Mouse (Mus musculus): ENCODE results near the gene Sertad2. TPM values are rescaled to one million over a fixed set of nuclear protein-coding genes. Genes with fewer than 3 reads are reported as not detected.

The Sertad2 gene
- polyA plus RNA-seq, 1 experiment from 2014 or later, result 29.1 TPM

DNA sequence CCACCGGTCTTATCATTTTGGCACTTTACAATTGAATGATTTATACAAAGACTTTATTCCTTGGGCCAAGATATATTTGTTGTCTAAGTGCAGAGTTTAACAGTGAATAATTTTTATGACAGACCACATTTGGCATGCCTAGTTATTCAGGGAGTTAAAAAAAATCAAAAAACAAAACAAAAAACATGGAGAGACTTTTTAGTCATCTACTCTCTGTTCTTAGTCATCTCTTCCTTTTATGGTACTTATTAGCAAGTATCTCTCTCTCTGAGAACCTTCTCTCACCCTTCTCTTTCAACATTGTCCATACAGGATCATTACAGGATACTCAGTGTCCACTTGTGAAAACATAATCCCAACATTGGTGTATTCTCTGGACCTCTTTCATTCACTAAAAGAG, 42.2 kb downstream of the Sertad2 start:
- Histone ChIP-seq H3K36me3 (ENCODE audit: control insufficient read depth, insufficient read depth, low read length) (no peaks in the 10 kb centered on the region), H3K9me3 (ENCODE audit: control insufficient read depth, low read length) (no peaks in the 10 kb centered on the region), H3K4me2 (ENCODE audit: low read length) (no peak overlapping the region), H3K9ac (ENCODE audit: low read depth, low read length) (no peak overlapping the region), H3K27me3 (replicated peaks; ENCODE audit: control insufficient read depth, insufficient read depth, low read length) (no peaks in the 10 kb centered on the region), H3K4me3 (ENCODE audit: low read length) (no peak overlapping the region), H3K27ac (ENCODE audit: low read depth, low read length) (no peak overlapping the region), H3K4me1 (ENCODE audit: control insufficient read depth, insufficient read depth, low read depth, low read length) (no peaks in the 10 kb centered on the region; the same call in 1 of the 2 replicates)
- 75% methylated on average over 1 of the region's 1 CpGs for WGBS
- no peak for ATAC-seq

- Histone ChIP-seq H3K27me3 (replicated peaks; ENCODE audit: control insufficient read depth, insufficient read depth, low read length) (no peaks in the 10 kb centered on the region), H3K9ac (ENCODE audit: low read depth, low read length) (no peak overlapping the region), H3K36me3 (ENCODE audit: control insufficient read depth, insufficient read depth, low read length) (no peaks in the 10 kb centered on the region), H3K4me2 (ENCODE audit: low read length) (no peak overlapping the region), H3K27ac (ENCODE audit: low read depth, low read length) (no peak overlapping the region), H3K9me3 (ENCODE audit: control insufficient read depth, low read length) (no peaks in the 10 kb centered on the region), H3K4me3 (ENCODE audit: low read length) (no peak overlapping the region), H3K4me1 (ENCODE audit: control insufficient read depth, insufficient read depth, low read depth, low read length) (no peaks in the 10 kb centered on the region; the same call in 1 of the 2 replicates)
- ATAC-seq, result no peak
Observed at GRCm38 (mm10) chr11:20586180-20586579, 43.1 kb downstream of the Sertad2 start.

GRCm38 (mm10) chr11:20589393-20589792, 46.3 kb downstream of the Sertad2 start:
- Histone ChIP-seq H3K27me3 (replicated peaks; ENCODE audit: control insufficient read depth, insufficient read depth, low read length) (no peaks in the 10 kb centered on the region), H3K4me3 (ENCODE audit: low read length) (no peak overlapping the region), H3K36me3 (ENCODE audit: control insufficient read depth, insufficient read depth, low read length) (no peaks in the 10 kb centered on the region), H3K4me1 (ENCODE audit: control insufficient read depth, insufficient read depth, low read depth, low read length) (no peaks in the 10 kb centered on the region; the same call in 1 of the 2 replicates), H3K27ac (ENCODE audit: low read depth, low read length) (no peak overlapping the region), H3K9me3 (ENCODE audit: control insufficient read depth, low read length) (no peaks in the 10 kb centered on the region), H3K9ac (ENCODE audit: low read depth, low read length) (no peak overlapping the region), H3K4me2 (ENCODE audit: low read length) (no peak overlapping the region)
- ATAC-seq, result no peak
- WGBS, result 57% methylated on average over 2 of the region's 2 CpGs

DNA sequence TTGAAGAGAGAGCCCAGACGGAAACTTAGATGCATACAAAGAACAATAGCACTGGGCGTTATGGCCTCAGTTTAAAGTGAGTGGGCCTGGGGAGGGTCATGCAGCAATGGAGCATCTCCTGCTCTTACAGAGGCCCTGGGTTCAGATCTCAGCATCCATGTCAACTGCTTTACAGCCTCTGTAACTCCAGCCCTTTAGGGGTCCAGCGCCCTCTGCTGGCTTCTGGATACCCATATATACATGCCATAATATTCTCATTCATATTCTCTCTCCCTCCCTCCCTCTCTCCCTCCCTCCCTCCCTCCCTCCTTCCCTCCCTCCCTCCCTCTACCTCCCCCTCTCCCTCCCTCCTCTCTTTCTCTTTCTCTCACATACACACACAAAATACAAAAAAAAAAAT, 49.0 kb downstream of the Sertad2 start:
- H3K9ac ChIP-seq (ENCODE audit: low read depth, low read length), result no peak overlapping the region
- no peaks in the 10 kb centered on the region; the same call in 1 of the 2 replicates for H3K4me1 ChIP-seq (ENCODE audit: control insufficient read depth, insufficient read depth, low read depth, low read length)
- no peak overlapping the region for H3K4me3 ChIP-seq (ENCODE audit: low read length)
- H3K27ac ChIP-seq (ENCODE audit: low read depth, low read length), result no peak overlapping the region
- no peak overlapping the region for H3K4me2 ChIP-seq (ENCODE audit: low read length)
- 69% methylated on average over 3 of the region's 3 CpGs for WGBS
- H3K27me3 ChIP-seq (replicated peaks; ENCODE audit: control insufficient read depth, insufficient read depth, low read length), result no peaks in the 10 kb centered on the region
- no peaks in the 10 kb centered on the region for H3K36me3 ChIP-seq (ENCODE audit: control insufficient read depth, insufficient read depth, low read length)
- H3K9me3 ChIP-seq (ENCODE audit: control insufficient read depth, low read length), result no peaks in the 10 kb centered on the region
- ATAC-seq, result no peak

DNA sequence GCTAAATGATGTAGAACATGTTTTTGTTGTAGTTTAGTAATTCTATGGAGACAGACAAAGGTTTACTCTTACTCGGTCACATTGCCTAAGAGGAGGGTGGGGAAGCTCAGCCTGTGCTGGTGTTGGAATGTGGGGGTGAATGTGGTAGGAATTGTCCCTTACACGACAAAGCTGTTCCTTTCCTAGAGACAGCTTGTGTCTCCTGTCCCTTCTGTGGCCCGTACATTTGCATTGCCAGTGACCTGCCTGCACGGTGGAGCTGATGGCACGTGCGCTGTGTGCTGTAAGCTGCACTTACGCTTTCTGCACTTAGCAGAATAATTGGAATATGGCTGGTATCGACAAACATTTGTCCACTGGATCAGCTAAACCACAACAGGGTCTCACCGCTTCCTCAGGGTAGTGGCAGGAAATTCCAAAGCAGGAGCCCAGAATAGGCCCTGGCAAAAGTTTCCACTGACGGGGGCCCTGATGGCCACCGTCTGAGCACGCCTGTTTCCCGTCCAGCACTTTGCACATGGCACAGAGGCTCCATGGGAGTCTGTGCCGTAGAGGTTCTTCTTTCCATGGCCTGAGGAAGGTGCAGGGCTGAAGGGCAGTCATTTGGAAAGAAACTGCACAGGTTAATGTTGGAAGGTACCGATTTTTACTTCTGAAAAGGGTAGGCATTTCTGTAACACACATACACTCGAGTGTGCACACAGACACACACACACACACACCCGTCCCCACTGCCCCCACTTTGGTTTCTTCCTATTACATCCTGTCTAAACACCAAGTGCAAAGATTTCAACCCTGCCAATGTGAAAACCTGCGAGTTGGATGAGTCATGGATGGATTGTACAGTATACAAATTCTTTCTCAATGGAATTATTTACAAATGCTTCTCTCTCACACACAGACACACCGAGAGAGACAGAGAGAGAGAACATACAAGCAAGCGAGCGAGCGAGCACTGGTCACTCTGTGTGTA, 51.5 kb downstream of the Sertad2 start:
- no peak for ATAC-seq
- Histone ChIP-seq H3K9me3 (ENCODE audit: control insufficient read depth, low read length) (no peaks in the 10 kb centered on the region), H3K4me3 (ENCODE audit: low read length) (no peak overlapping the region), H3K4me1 (ENCODE audit: control insufficient read depth, insufficient read depth, low read depth, low read length) (no peaks in the 10 kb centered on the region), H3K27ac (ENCODE audit: low read depth, low read length) (no peak overlapping the region), H3K27me3 (replicated peaks; ENCODE audit: control insufficient read depth, insufficient read depth, low read length) (no peaks in the 10 kb centered on the region), H3K4me2 (ENCODE audit: low read length) (no peak overlapping the region), H3K9ac (ENCODE audit: low read depth, low read length) (no peak overlapping the region), H3K36me3 (ENCODE audit: control insufficient read depth, insufficient read depth, low read length) (no peaks in the 10 kb centered on the region)
- 75% methylated on average over 22 of the region's 22 CpGs for WGBS

DNA sequence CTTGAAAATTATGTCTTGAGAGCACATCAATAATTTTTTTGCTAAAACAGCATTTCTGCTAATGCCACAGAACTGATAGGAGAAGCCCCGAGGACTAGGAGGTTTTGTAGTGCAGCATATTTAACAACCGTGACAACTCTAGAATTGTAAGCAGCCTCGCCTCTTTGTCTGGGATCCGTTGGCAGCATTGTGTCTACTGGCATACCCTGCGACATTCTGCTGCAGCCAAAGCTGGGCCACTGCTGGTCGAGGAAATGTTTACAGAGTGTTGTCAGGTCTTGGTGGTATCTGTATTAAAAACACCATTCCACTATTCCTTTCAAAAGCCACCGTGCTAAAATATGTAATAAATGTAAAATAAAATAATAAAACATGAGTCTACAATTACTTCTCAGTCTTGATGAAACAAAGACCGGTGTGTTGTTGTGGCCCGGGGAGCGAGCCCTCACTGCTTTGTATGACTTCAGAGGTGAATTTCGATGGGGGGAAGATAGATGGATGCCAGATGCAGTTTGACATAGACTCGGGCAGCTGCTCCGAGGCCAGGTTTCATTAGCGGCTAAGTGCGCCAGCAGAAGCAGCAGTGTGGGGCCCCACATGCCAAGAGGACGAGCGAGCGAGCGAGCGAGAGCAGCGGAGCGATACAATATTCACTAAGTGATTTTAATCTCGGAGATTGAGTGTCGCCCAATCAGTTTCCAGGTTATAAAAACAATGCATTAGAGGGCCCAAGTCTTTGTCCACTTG, 60.2 kb downstream of the Sertad2 start:
- peak overlapping the region; percentile 75 for H3K27ac ChIP-seq (ENCODE audit: low read depth, low read length)
- H3K36me3 ChIP-seq (ENCODE audit: control insufficient read depth, insufficient read depth, low read length), result no peaks in the 10 kb centered on the region
- peak overlapping the region; percentile 50 for H3K4me2 ChIP-seq (ENCODE audit: low read length)
- 15% methylated on average over 24 of the region's 24 CpGs for WGBS
- H3K9ac ChIP-seq (ENCODE audit: low read depth, low read length), result peak overlapping the region; percentile 44; the same call in 1 of the 2 replicates
- H3K9me3 ChIP-seq (ENCODE audit: control insufficient read depth, low read length), result no peaks in the 10 kb centered on the region
- no peaks in the 10 kb centered on the region for H3K27me3 ChIP-seq (replicated peaks; ENCODE audit: control insufficient read depth, insufficient read depth, low read length)
- peak; percentile 90 for ATAC-seq
- H3K4me1 ChIP-seq (ENCODE audit: control insufficient read depth, insufficient read depth, low read depth, low read length), result peaks cover 2% of the 10 kb centered on the region; the same call in 1 of the 2 replicates
- H3K4me3 ChIP-seq (ENCODE audit: low read length), result peak overlapping the region; percentile 18

DNA sequence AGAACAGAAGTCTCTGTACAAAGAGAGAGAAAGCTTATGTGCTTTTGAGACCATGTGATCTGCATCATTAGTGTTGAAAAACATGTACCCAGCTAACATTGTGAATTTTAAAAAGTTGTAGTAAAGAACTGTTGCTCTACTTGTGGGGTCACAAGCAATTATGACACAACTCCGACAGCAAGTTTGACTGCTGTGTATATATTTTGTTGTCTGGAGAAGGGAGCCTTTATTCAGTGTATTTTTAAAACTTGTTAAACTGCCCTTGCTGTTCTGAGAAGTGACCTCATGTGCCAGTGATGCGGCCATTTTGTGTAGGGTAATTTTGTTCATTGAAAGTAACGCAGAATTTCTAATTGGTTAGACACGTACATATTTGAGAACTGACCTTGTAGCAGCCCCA, 61.1 kb downstream of the Sertad2 start:
- Histone ChIP-seq H3K36me3 (ENCODE audit: control insufficient read depth, insufficient read depth, low read length) (no peaks in the 10 kb centered on the region), H3K27ac (ENCODE audit: low read depth, low read length) (no peak overlapping the region), H3K9ac (ENCODE audit: low read depth, low read length) (no peak overlapping the region), H3K4me1 (ENCODE audit: control insufficient read depth, insufficient read depth, low read depth, low read length) (peaks cover 2% of the 10 kb centered on the region; the same call in 1 of the 2 replicates), H3K27me3 (replicated peaks; ENCODE audit: control insufficient read depth, insufficient read depth, low read length) (no peaks in the 10 kb centered on the region), H3K9me3 (ENCODE audit: control insufficient read depth, low read length) (no peaks in the 10 kb centered on the region), H3K4me3 (ENCODE audit: low read length) (no peak overlapping the region), H3K4me2 (ENCODE audit: low read length) (no peak overlapping the region)
- WGBS, result 74% methylated on average over 4 of the region's 4 CpGs
- no peak for ATAC-seq

GRCm38 (mm10) chr11:20605613-20606012, 62.6 kb downstream of the Sertad2 start:
- Histone ChIP-seq H3K4me1 (ENCODE audit: control insufficient read depth, insufficient read depth, low read depth, low read length) (peaks cover 2% of the 10 kb centered on the region; the same call in 1 of the 2 replicates), H3K9me3 (ENCODE audit: control insufficient read depth, low read length) (no peaks in the 10 kb centered on the region), H3K4me3 (ENCODE audit: low read length) (no peak overlapping the region), H3K27ac (ENCODE audit: low read depth, low read length) (no peak overlapping the region), H3K27me3 (replicated peaks; ENCODE audit: control insufficient read depth, insufficient read depth, low read length) (no peaks in the 10 kb centered on the region), H3K9ac (ENCODE audit: low read depth, low read length) (no peak overlapping the region), H3K36me3 (ENCODE audit: control insufficient read depth, insufficient read depth, low read length) (no peaks in the 10 kb centered on the region), H3K4me2 (ENCODE audit: low read length) (no peak overlapping the region)
- no peak for ATAC-seq
- WGBS, result 54% methylated on average over 7 of the region's 7 CpGs

GRCm38 (mm10) chr11:20608442-20608841, 65.4 kb downstream of the Sertad2 start:
- H3K4me3 ChIP-seq (ENCODE audit: low read length), result no peak overlapping the region
- H3K4me2 ChIP-seq (ENCODE audit: low read length), result no peak overlapping the region
- no peaks in the 10 kb centered on the region for H3K36me3 ChIP-seq (ENCODE audit: control insufficient read depth, insufficient read depth, low read length)
- no peak overlapping the region for H3K9ac ChIP-seq (ENCODE audit: low read depth, low read length)
- H3K27ac ChIP-seq (ENCODE audit: low read depth, low read length), result no peak overlapping the region
- H3K4me1 ChIP-seq (ENCODE audit: control insufficient read depth, insufficient read depth, low read depth, low read length), result peaks cover 2% of the 10 kb centered on the region; the same call in 1 of the 2 replicates
- no peak for ATAC-seq
- H3K27me3 ChIP-seq (replicated peaks; ENCODE audit: control insufficient read depth, insufficient read depth, low read length), result no peaks in the 10 kb centered on the region
- H3K9me3 ChIP-seq (ENCODE audit: control insufficient read depth, low read length), result no peaks in the 10 kb centered on the region
- WGBS, result 86% methylated on average over 11 of the region's 11 CpGs
